Mouse (Mus musculus): ENCODE data around the gene Rpl21.
"Not testable (repeated sequence)": the region's sequence is repeated elsewhere in the genome, so short reads cannot be mapped to it uniquely, and the experiment has no call there.

Rpl21 gene

GRCm38 (mm10) chr5:146867246-146867945 is 34.7 kb downstream of the Rpl21 start:
- DNase-seq (ENCODE audit: low read depth, low spot score): no peak

- DNase-seq (ENCODE audit: low read depth, low spot score): no peak
Observed at GRCm38 (mm10) chr5:146867946-146868314, 35.2 kb downstream of the Rpl21 start.

GRCm38 (mm10) chr5:146872981-146873631 is 40.4 kb downstream of the Rpl21 start:
- DNase-seq (ENCODE audit: low read depth, low spot score): no peak

GRCm38 (mm10) chr5:146876024-146876423 is 43.3 kb downstream of the Rpl21 start:
- no peak for DNase-seq (ENCODE audit: low read depth, low spot score)

- DNase-seq (ENCODE audit: low read depth, low spot score): not testable (repeated sequence)
Observed at GRCm38 (mm10) chr5:146877882-146878281, 45.2 kb downstream of the Rpl21 start.

GRCm38 (mm10) chr5:146882261-146882660 is 49.6 kb downstream of the Rpl21 start:
- DNase-seq (ENCODE audit: low read depth, low spot score): no peak

GRCm38 (mm10) chr5:146883053-146883452 is 50.4 kb downstream of the Rpl21 start:
- no peak for DNase-seq (ENCODE audit: low read depth, low spot score)

- DNase-seq (ENCODE audit: low read depth, low spot score): no peak
Observed at GRCm38 (mm10) chr5:146883486-146884272, 51.0 kb downstream of the Rpl21 start.

Data from WW6 (cell line).